Mouse (Mus musculus) kidney, adult 2 months (tissue): ENCODE measurements around the gene Arel1. TPM values are rescaled to one million over a fixed set of nuclear protein-coding genes. Genes with fewer than 3 reads are reported as not detected.

ENCODE experiments used
- DNase-seq: peaks from one replicate; pipeline ENCODE4 v3.0.0; 2021
- H3K27ac ChIP-seq: fragments of 200-500 bp; 2 replicates; pipeline ENCODE4 v1.5.1; 2012; ENCODE audit warnings: low read depth, low read length, control low read depth, inconsistent platforms; ENCODE audit not compliant: insufficient read depth
- H3K27me3 ChIP-seq: fragments of 200-500 bp; replicated peaks from 2 replicates; pipeline ENCODE4 v1.6.1; 2012; ENCODE audit warnings: mild to moderate bottlenecking, moderate library complexity, low read length, inconsistent platforms; ENCODE audit not compliant: control insufficient read depth, insufficient read depth
- H3K36me3 ChIP-seq: fragments of 200-500 bp; 2 replicates; pipeline ENCODE4 v1.6.1; 2012; ENCODE audit warnings: mild to moderate bottlenecking, moderate library complexity, low read length, inconsistent platforms; ENCODE audit not compliant: control insufficient read depth, insufficient read depth
- H3K4me1 ChIP-seq: fragments of 200-500 bp; 2 replicates; pipeline ENCODE4 v1.6.1; 2011; ENCODE audit warnings: low read length; ENCODE audit not compliant: control insufficient read depth, insufficient read depth
- H3K4me3 ChIP-seq: fragments of 200-500 bp; 2 replicates; pipeline ENCODE4 v1.5.1; 2011; ENCODE audit warnings: mild to moderate bottlenecking, low read depth, low read length, control low read depth; ENCODE audit not compliant: insufficient read depth
- CTCF ChIP-seq: fragments of 200-500 bp; conservative IDR thresholded peaks from 2 replicates; pipeline ENCODE4 v1.5.1; 2011; ENCODE audit warnings: low read depth, mild to moderate bottlenecking, control low read depth, low read length, moderate library complexity, mixed read lengths; ENCODE audit not compliant: insufficient read depth, insufficient read length
- POLR2A ChIP-seq: fragments of 200-500 bp; IDR thresholded peaks from one replicate; pipeline ENCODE4 v1.6.1; 2011; ENCODE audit warnings: low read depth, low read length, control low read depth
- WGBS: fragments of 180-500 bp; shearing (Covaris S2); methylation state at CpG from one replicate; pipeline ENCODE4 v1.1.7; 2018; 5-methylcytosine and 5-hydroxymethylcytosine counted together
- polyA plus RNA-seq: library from polyadenylated mRNA; depleted of rRNA; stranded (reverse); fragments of >200 nt; gene quantifications from 2 replicates; pipeline ENCODE4 v1.2.3, GENCODE M21; 2012

Arel1 gene
- polyA plus RNA-seq, 1 experiment, result 20.7 TPM

- no peak overlapping the region for H3K27ac ChIP-seq
- H3K4me3 ChIP-seq, result peak overlapping the region; percentile 92
- no peak for TF ChIP-seq CTCF
- no peak for TF ChIP-seq POLR2A
- H3K36me3 ChIP-seq, result no peaks in the 10 kb centered on the region
- 1% methylated on average over 41 of the region's 44 CpGs for WGBS
- no peaks in the 10 kb centered on the region for H3K27me3 ChIP-seq
- no peak for DNase-seq
- H3K4me1 ChIP-seq, result peaks cover 12% of the 10 kb centered on the region
These were observed 26.1 kb upstream of the Arel1 start for GRCm38 (mm10) chr12:84996501-84997398.

GRCm38 (mm10) chr12:84996083-84996496 lies 25.4 kb upstream of the Arel1 start, which contains the start of gene Ylpm1:
Ylpm1 (plus strand) TSS chr12:84996321.
- Histone ChIP-seq H3K4me1 (peaks cover 12% of the 10 kb centered on the region), H3K4me3 (peak within 1 kb of the TSS; percentile 92), H3K27ac (no peak within 1 kb of the TSS), H3K27me3 (no peaks in the 10 kb centered on the region), H3K36me3 (no peaks in the 10 kb centered on the region)
- 1% methylated on average over 45 of the region's 45 CpGs for WGBS
- peak; percentile 99 for DNase-seq
- TF ChIP-seq CTCF (peak; percentile 65), POLR2A (peak; percentile 89)

GRCm38 (mm10) chr12:84995112-84995761 lies 24.5 kb upstream of the Arel1 start:
- Histone ChIP-seq H3K4me1 (peaks cover 12% of the 10 kb centered on the region), H3K27me3 (no peaks in the 10 kb centered on the region), H3K4me3 (no peak overlapping the region), H3K36me3 (no peaks in the 10 kb centered on the region), H3K27ac (no peak overlapping the region)
- 96% methylated on average over 8 of the region's 9 CpGs for WGBS
- TF ChIP-seq POLR2A (no peak), CTCF (no peak)
- DNase-seq, result no peak

- no peaks in the 10 kb centered on the region for H3K27me3 ChIP-seq
- no peak overlapping the region for H3K4me3 ChIP-seq
- no peaks in the 10 kb centered on the region for H3K36me3 ChIP-seq
- 53% methylated on average over 4 of the region's 4 CpGs for WGBS
- no peak for DNase-seq
- TF ChIP-seq CTCF (no peak), POLR2A (no peak)
- no peaks in the 10 kb centered on the region; the same call in 1 of the 2 replicates for H3K4me1 ChIP-seq
- H3K27ac ChIP-seq, result no peak overlapping the region
These were observed 18.8 kb upstream of the Arel1 start for GRCm38 (mm10) chr12:84989456-84989855.

- Histone ChIP-seq H3K4me3 (no peak overlapping the region), H3K27me3 (no peaks in the 10 kb centered on the region), H3K36me3 (peaks cover 15% of the 10 kb centered on the region), H3K4me1 (no peaks in the 10 kb centered on the region), H3K27ac (no peak overlapping the region)
- TF ChIP-seq POLR2A (no peak), CTCF (no peak)
- WGBS, result 93% methylated on average over 2 of the region's 2 CpGs
- DNase-seq, result no peak
These were observed 8.7 kb upstream of the Arel1 start for GRCm38 (mm10) chr12:84979264-84979862.

- H3K4me1 ChIP-seq, result peaks cover 9% of the 10 kb centered on the region
- H3K27ac ChIP-seq, result no peak overlapping the region
- peak overlapping the region; percentile 85 for H3K4me3 ChIP-seq
- WGBS, result 17% methylated on average over 15 of the region's 15 CpGs
- DNase-seq, result no peak
- TF ChIP-seq CTCF, result no peak
- TF ChIP-seq POLR2A, result no peak
- no peaks in the 10 kb centered on the region for H3K27me3 ChIP-seq
- peaks cover 1% of the 10 kb centered on the region for H3K36me3 ChIP-seq
These were observed 858 bp downstream of the Arel1 start for GRCm38 (mm10) chr12:84969656-84970427.
